Mouse (Mus musculus): ENCODE results near the gene Fam13c.

- TF ChIP-seq CTCF (IDR thresholded peaks at IDR 0.05; ENCODE audit: insufficient read depth, low read depth, low read length) = no peak
- no peak for TF ChIP-seq POLR2A (IDR thresholded peaks at IDR 0.05; ENCODE audit: insufficient read depth, low read depth, low read length)
Observed at GRCm38 (mm10) chr10:70417811-70418486, 22.3 kb upstream of the Fam13c start.

Data from olfactory bulb, adult 2 months (tissue).